Mouse (Mus musculus) midbrain, postnatal 0 days (tissue): ENCODE measurements around the gene Mpp4. TPM values are rescaled to one million over a fixed set of nuclear protein-coding genes. Genes with fewer than 3 reads are reported as not detected.
A peak's percentile ranks its signal among the peaks of the same experiment; 100 is the strongest.

Experiments
- ATAC-seq: fragments of 200-750 bp; cut with Nextera tagmentation; 2 replicates; pipeline ENCODE4 v1.8.0; 2017; ENCODE audit warnings: moderate number of reproducible peaks, mild to moderate bottlenecking, moderate TSS enrichment, moderate library complexity; ENCODE audit not compliant: low FRiP score
- DNase-seq: peaks from one replicate; pipeline ENCODE4 v3.0.0-alpha.2; 2015; ENCODE audit warnings: low spot score
- H3K27ac ChIP-seq: fragments of 300-500 bp; sonication (generic); 2 replicates; pipeline ENCODE4 v1.5.1; 2014; ENCODE audit warnings: low read depth, mild to moderate bottlenecking, low read length, mixed read lengths
- H3K27me3 ChIP-seq: fragments of 300-500 bp; sonication (generic); 2 replicates; pipeline ENCODE4 v1.6.1; 2014; ENCODE audit warnings: low read length, control low read depth, mixed read lengths; ENCODE audit not compliant: insufficient read depth
- H3K36me3 ChIP-seq: fragments of 300-500 bp; sonication (generic); 2 replicates; pipeline ENCODE4 v1.6.1; 2014; ENCODE audit warnings: low read length, control low read depth, mixed read lengths; ENCODE audit not compliant: insufficient read depth
- H3K4me1 ChIP-seq: fragments of 300-500 bp; sonication (generic); 2 replicates; pipeline ENCODE4 v1.6.1; 2014; ENCODE audit warnings: mild to moderate bottlenecking, control low read depth, antibody characterized with exemption, low read length, mixed read lengths; ENCODE audit not compliant: insufficient read depth
- H3K4me2 ChIP-seq: fragments of 300-500 bp; sonication (generic); 2 replicates; pipeline ENCODE4 v1.6.1; 2014; ENCODE audit warnings: low read depth, mild to moderate bottlenecking, low read length, mixed read lengths; ENCODE audit not compliant: poor library complexity, severe bottlenecking
- H3K4me3 ChIP-seq: fragments of 300-500 bp; sonication (generic); 2 replicates; pipeline ENCODE4 v1.5.1; 2014; ENCODE audit warnings: low read depth, mild to moderate bottlenecking, low read length, moderate library complexity
- H3K9ac ChIP-seq: fragments of 300-500 bp; sonication (generic); replicated peaks from 2 replicates; pipeline ENCODE4 v1.6.1; 2014; ENCODE audit warnings: mild to moderate bottlenecking, low read length, moderate library complexity, mixed read lengths; ENCODE audit not compliant: poor library complexity, severe bottlenecking
- H3K9me3 ChIP-seq: fragments of 300-500 bp; sonication (generic); 2 replicates; pipeline ENCODE4 v1.6.1; 2016; ENCODE audit warnings: low read length, control low read depth
- CTCF ChIP-seq: IDR thresholded peaks from 2 replicates; pipeline ENCODE4 v1.5.1; 2016; ENCODE audit warnings: antibody characterized with exemption, mild to moderate bottlenecking
- WGBS: fragments of 180-500 bp; shearing (Covaris S2); extraction: QIAGEN DNeasy Blood & Tissue Kit; methylation state at CpG from one replicate; pipeline ENCODE4 v1.1.7; 2014; 5-methylcytosine and 5-hydroxymethylcytosine counted together
- polyA plus RNA-seq: library from polyadenylated mRNA; unstranded; fragments of >200 nt; fragmentation: Nextera tagmentation; extraction: Ambion mirVana; gene quantifications from 2 replicates; pipeline ENCODE4 v1.2.1, GENCODE M21; 2015
- total RNA-seq: library from RNA; depleted of rRNA; stranded (reverse); fragments of >200 nt; gene quantifications from 2 replicates; pipeline ENCODE4 v1.2.3, GENCODE M21; 2014

The Mpp4 gene
- total and polyA plus RNA-seq, 2 experiments from 2014 or later: 0.64 to 2.6 TPM

DNA sequence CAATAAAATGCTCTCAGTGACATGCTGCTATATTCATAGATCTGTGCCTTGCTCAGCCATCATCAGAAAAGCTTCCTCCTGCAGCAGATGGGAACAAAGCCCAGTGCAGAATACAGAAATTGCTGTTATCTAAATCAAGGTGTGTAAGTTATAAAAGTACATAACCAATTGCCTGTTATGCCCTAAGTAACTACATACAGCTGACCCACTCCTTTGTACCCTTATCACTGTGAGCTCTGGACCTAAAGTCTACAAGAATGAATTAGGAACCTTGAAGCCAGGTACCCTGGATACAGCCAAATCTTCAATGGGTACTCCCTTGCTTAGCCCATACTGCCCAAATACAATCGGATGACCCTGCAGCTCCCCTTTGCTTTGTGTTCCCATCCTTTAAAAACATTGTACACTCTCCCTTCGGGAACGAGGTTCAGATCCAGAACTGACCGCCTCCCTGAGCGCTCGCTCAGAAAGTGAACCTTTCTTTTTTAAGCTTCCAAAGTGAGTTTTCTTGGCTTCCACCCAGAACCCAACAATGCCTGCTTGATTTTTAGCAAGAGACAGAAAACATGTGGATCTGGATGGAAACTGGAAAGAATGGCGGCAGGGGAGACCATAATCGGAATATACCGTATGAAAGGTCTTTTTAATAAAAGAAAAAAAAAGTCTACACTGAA is 3.2 kb upstream of the Mpp4 start:
- H3K9me3 ChIP-seq: no peaks in the 10 kb centered on the region
- TF ChIP-seq CTCF: no peak
- ATAC-seq (no peak), DNase-seq (no peak)
- H3K27ac ChIP-seq: no peak overlapping the region
- WGBS: 83% methylated on average over 9 of the region's 9 CpGs
- H3K36me3 ChIP-seq: peaks cover 37% of the 10 kb centered on the region
- H3K9ac ChIP-seq: no peak overlapping the region
- no peaks in the 10 kb centered on the region for H3K27me3 ChIP-seq
- H3K4me2 ChIP-seq: no peak overlapping the region
- no peaks in the 10 kb centered on the region for H3K4me1 ChIP-seq
- no peak overlapping the region for H3K4me3 ChIP-seq

DNA sequence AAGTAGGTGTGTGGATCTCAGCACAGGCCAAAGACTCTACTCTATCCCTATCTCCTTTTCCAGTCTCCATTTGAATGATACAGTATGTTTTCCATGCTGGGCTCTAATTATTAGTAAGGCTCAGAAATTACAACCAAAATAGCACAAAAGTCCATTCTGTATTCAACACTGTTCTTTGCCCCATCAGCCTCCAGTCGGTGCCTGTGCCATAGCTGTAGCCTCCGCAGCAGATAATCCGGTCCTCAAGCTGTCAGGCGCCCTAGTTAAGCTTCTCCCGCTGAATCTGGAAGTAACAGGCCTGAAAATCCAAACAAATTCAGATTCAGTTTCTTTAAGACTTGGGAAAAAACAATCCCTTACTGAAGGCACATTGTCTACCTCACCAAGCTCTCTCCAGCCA is 729 bp upstream of the Mpp4 start:
- 0 out of 2 replicates have a peak overlapping the region, but pooled peaks have one; percentile 28 for H3K27ac ChIP-seq
- no peaks in the 10 kb centered on the region for H3K27me3 ChIP-seq
- no peak for TF ChIP-seq CTCF
- no peaks in the 10 kb centered on the region for H3K4me1 ChIP-seq
- H3K9ac ChIP-seq: no peak overlapping the region
- H3K36me3 ChIP-seq: peaks cover 28% of the 10 kb centered on the region
- no peaks in the 10 kb centered on the region for H3K9me3 ChIP-seq
- ATAC-seq (no peak), DNase-seq (no peak)
- WGBS: 16% methylated on average over 5 of the region's 5 CpGs
- no peak overlapping the region for H3K4me2 ChIP-seq
- H3K4me3 ChIP-seq: no peak overlapping the region

DNA sequence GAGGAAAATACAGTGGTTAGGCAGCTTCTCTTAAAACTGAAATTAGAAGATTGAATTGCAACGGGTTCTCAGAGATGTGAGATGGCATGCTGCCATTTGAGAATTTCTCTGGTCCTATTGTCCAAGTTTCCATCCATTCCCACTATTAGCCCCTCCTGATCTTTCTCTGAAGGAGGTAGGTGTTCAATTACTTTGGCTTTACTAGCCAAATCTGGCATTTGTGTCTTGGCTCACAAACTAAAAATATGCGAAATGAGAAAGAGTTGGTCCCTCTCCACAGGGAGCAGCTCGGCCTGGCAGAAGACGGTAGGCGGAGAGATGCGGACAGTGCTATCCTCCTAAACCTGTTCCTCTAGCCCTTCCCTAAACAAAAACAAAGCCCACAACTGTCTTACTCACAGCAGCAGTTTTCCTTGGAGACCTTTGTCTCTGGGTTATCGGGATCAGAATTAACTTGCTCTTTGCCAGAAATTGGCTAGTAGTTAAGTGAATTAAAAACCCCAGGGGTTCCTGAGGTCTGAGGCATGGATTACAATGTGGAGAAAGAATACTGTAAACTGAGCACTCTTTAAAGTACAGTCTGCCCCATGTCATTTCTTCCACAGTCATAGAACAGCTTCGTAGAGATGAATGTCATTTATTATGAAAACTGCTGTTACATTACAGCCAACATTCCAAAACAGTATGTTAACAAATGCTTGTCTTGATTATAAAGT is 722 bp downstream of the Mpp4 start:
- Histone ChIP-seq H3K27ac (no peak overlapping the region), H3K27me3 (no peaks in the 10 kb centered on the region), H3K4me2 (no peak overlapping the region), H3K4me3 (no peak overlapping the region), H3K9ac (no peak overlapping the region), H3K36me3 (peaks cover 20% of the 10 kb centered on the region), H3K9me3 (no peaks in the 10 kb centered on the region), H3K4me1 (no peaks in the 10 kb centered on the region)
- ATAC-seq (no peak), DNase-seq (no peak)
- WGBS: 36% methylated on average over 8 of the region's 8 CpGs
- TF ChIP-seq CTCF: no peak

DNA sequence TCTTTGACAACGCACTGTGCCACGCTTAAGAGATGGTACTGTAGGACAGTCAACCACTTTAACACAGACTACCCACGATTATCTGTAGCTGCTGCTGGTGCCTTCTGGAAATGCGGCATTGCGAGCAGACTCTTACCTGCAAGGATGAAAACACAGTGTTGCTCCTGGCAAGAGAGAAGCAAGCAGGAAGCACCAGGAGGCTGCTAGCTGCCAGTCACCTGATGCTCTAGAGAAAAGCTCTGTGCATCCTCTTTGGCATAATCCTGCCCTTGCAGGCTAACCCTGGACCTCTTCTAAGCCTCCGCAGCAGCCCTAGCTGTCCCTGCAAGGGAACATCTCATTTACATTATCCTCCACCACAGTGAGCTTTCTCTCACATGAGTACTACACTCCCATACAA is 1.8 kb downstream of the Mpp4 start:
- Histone ChIP-seq H3K27ac (no peak overlapping the region), H3K36me3 (peaks cover 12% of the 10 kb centered on the region), H3K4me1 (no peaks in the 10 kb centered on the region), H3K4me3 (no peak overlapping the region), H3K27me3 (no peaks in the 10 kb centered on the region), H3K9ac (no peak overlapping the region), H3K9me3 (no peaks in the 10 kb centered on the region), H3K4me2 (no peak overlapping the region)
- DNase-seq (no peak), ATAC-seq (no peak)
- no peak for TF ChIP-seq CTCF
- 68% methylated on average over 6 of the region's 6 CpGs for WGBS

DNA sequence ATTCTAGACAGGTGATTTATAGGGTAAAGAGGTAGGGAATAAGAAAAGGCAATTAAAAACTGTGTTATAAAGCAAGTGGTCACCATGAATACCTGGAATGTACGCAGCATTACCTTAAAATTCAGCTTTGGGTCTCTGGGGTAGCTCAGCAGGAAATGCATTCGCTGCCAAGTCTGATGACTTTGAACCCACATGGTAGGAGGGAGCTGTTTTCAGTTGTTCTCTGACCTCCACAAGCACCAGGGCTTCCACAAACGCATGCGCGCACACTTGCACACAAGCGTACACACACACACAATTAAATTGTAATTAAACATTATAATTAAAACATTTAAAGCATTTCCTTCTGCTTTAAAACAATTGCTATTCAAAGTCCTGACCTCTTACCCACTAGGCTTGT is 2.3 kb downstream of the Mpp4 start:
- H3K9me3 ChIP-seq: no peaks in the 10 kb centered on the region
- H3K9ac ChIP-seq: no peak overlapping the region
- ATAC-seq (no peak), DNase-seq (no peak)
- H3K4me1 ChIP-seq: no peaks in the 10 kb centered on the region
- H3K27me3 ChIP-seq: no peaks in the 10 kb centered on the region
- WGBS: 88% methylated on average over 6 of the region's 6 CpGs
- no peak overlapping the region for H3K27ac ChIP-seq
- peaks cover 11% of the 10 kb centered on the region for H3K36me3 ChIP-seq
- H3K4me2 ChIP-seq: no peak overlapping the region
- no peak for TF ChIP-seq CTCF
- H3K4me3 ChIP-seq: no peak overlapping the region

DNA sequence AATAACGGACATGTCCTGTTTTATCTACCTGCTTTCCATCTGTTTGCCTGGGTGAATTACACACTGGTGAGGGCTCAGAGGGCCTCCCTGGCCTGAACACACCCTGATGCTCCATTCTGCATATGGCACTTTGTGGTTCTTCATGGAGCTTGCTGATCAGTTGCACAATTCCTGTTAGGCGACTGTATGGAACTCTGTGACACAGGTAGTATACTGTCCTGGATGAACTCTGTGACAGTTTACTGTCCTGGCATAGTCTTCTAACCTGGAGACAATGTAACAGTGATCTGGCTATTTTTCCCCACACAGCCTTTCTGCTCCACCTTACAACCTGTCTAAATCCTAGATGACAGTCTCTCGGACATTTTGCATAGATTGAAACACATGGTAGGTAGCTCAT is 4.1 kb downstream of the Mpp4 start:
- H3K4me2 ChIP-seq: no peak overlapping the region
- no peaks in the 10 kb centered on the region for H3K9me3 ChIP-seq
- no peak overlapping the region for H3K9ac ChIP-seq
- peaks cover 9% of the 10 kb centered on the region; the same call in 1 of the 2 replicates for H3K36me3 ChIP-seq
- WGBS: 93% methylated on average over 3 of the region's 3 CpGs
- H3K4me1 ChIP-seq: no peaks in the 10 kb centered on the region
- DNase-seq: no peak
- no peak overlapping the region for H3K27ac ChIP-seq
- ATAC-seq: no peak
- H3K4me3 ChIP-seq: no peak overlapping the region
- no peak for TF ChIP-seq CTCF
- H3K27me3 ChIP-seq: no peaks in the 10 kb centered on the region
